ENCODE assay signal across 8 mouse cellular contexts in the genomic region with DNA sequence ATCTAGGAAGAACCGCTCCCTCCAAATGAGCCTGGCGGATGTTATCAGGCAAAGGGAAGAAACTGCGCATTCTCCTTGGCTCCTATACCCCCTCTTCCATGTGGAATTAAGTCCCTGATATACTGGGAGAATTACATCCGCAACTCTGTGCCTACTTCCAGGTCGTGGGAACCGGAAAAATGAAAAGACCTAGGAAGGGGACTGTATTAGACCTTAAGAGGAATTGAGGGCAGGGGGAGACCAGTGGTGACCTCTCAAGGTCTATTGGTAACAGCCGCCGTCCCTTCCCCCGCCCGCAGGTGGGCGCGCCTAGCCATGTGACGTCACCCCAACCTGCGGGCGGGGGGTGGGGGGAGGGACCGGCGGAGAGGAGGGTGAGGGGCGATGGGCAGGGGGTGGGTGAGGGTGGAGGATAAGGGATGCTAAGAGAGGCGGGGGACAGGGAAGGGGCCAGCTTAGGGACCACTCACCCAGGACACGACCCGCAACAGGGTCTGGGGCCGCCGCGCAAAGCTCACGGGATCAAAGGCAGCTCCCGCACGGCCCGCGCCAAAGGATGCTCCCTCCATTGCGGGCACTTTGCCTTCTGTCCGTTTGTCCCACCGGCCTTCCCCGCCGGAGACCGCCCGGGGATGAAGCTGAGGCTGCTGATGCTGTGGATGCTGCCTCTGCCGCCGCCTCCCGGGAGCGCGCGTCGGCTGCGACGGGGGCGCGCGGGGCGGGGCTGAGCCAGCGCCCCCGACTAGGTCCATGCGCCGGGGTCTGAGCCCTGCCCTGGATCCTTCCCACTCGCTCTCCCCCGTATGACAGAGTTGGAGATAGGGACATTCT. TPM values are rescaled to one million over a fixed set of nuclear protein-coding genes. Genes with fewer than 3 reads are reported as not detected.
DNase-seq lines count a peak whose midpoint lies in the region; ATAC-seq and TF ChIP-seq lines count a peak whose summit lies in the region.

A gene (minus strand): TSS at position 705 of the 831 bp plus-strand sequence.

- no peak for ATAC-seq in kidney, embryonic 14.5 days (ENCODE audit: low FRiP score, low TSS enrichment)
- ATAC-seq in Patski = peak; percentile 20
- ATAC-seq in neural tube, embryonic 11.5 days (ENCODE audit: insufficient read depth, low FRiP score, low TSS enrichment) = 0 out of 2 replicates have a peak, but pooled peaks have one; percentile 42

- H3K4me3 ChIP-seq in kidney, embryonic 14.5 days (ENCODE audit: low read length) = peak within 1 kb of the TSS; percentile 58
- H3K4me3 ChIP-seq in forebrain, embryonic 10.5 days = peak within 1 kb of the TSS; percentile 74
- H3K4me3 ChIP-seq in neural tube, embryonic 11.5 days (ENCODE audit: low read depth, low read length) = peak within 1 kb of the TSS; percentile 47

- peaks cover 15% of the 10 kb centered on the region; the same call in 1 of the 2 replicates for H3K4me1 ChIP-seq in kidney, embryonic 14.5 days (ENCODE audit: control insufficient read depth, insufficient read depth, low read length)
- peaks cover 36% of the 10 kb centered on the region for H3K4me1 ChIP-seq in forebrain, embryonic 10.5 days
- peaks cover 8% of the 10 kb centered on the region; the same call in 1 of the 2 replicates for H3K4me1 ChIP-seq in neural tube, embryonic 11.5 days (ENCODE audit: control insufficient read depth, insufficient read depth, low read length)

- H3K9ac ChIP-seq in kidney, embryonic 14.5 days (ENCODE audit: low read depth, low read length) = peak within 1 kb of the TSS; percentile 49
- H3K9ac ChIP-seq in neural tube, embryonic 11.5 days (ENCODE audit: low read length) = peak within 1 kb of the TSS; percentile 57

- DNase-seq in kidney, adult 18-20 months = no peak
- no peak for DNase-seq in Patski (ENCODE audit: low read depth, low spot score)
- DNase-seq in forebrain, embryonic 10.5 days (ENCODE audit: extremely low spot score, low spot score) = peak; percentile 43
- peak; percentile 60 to 63 for DNase-seq in layer of hippocampus, postnatal 36 days
- peak; percentile 60 for DNase-seq in neural tube, embryonic 11.5 days (ENCODE audit: low spot score)
- no peak for DNase-seq in gastrocnemius, postnatal 36 days
- no peak for DNase-seq in thymus, postnatal 14 days

- peak within 1 kb of the TSS; percentile 66 for H3K4me2 ChIP-seq in kidney, embryonic 14.5 days (replicated peaks; ENCODE audit: low read depth, low read length)
- peak within 1 kb of the TSS; percentile 65 for H3K4me2 ChIP-seq in neural tube, embryonic 11.5 days (ENCODE audit: low read depth)

- POLR2A ChIA-PET in Patski (lab: Charles Lee) = interaction anchor here (2.0 kb wide), 1 partner anchor 19 kb away, joined by 7 read pairs; no protein-coding TSS in a partner anchor

- under 1% methylated on average over 52 of the region's 55 CpGs for WGBS in kidney, embryonic 14.5 days
- WGBS in forebrain, embryonic 10.5 days = under 1% methylated on average over 53 of the region's 55 CpGs
- under 1% methylated on average over 44 of the region's 55 CpGs for WGBS in neural tube, embryonic 11.5 days

- in situ Hi-C loops in Patski (cut with MboI; ENCODE audit: low pct_unique_long_range_greater_than_20kb) = no loop called here

- no peaks in the 10 kb centered on the region for H3K9me3 ChIP-seq in kidney, embryonic 14.5 days (ENCODE audit: control insufficient read depth, low read length)
- H3K9me3 ChIP-seq in forebrain, embryonic 10.5 days = no peaks in the 10 kb centered on the region
- H3K9me3 ChIP-seq in neural tube, embryonic 11.5 days (ENCODE audit: control insufficient read depth, low read length) = no peaks in the 10 kb centered on the region

- TF ChIP-seq CTCF in Patski (IDR thresholded peaks at IDR 0.05) = no peak

- intact Hi-C loops in gastrocnemius, postnatal 36 days (cut with DNase I) = no loop called here

- H3K27ac ChIP-seq in kidney, embryonic 14.5 days (ENCODE audit: low read depth, low read length) = no peak within 1 kb of the TSS
- peak within 1 kb of the TSS; percentile 82 for H3K27ac ChIP-seq in forebrain, embryonic 10.5 days
- H3K27ac ChIP-seq in neural tube, embryonic 11.5 days (ENCODE audit: low read depth, low read length) = no peak within 1 kb of the TSS

- H3K27me3 ChIP-seq in kidney, embryonic 14.5 days (ENCODE audit: control insufficient read depth, insufficient read depth, low read length) = peaks cover 42% of the 10 kb centered on the region
- H3K27me3 ChIP-seq in Patski = no peaks in the 10 kb centered on the region
- peaks cover 68% of the 10 kb centered on the region for H3K27me3 ChIP-seq in forebrain, embryonic 10.5 days (ENCODE audit: poor library complexity, severe bottlenecking)
- peaks cover 32% of the 10 kb centered on the region for H3K27me3 ChIP-seq in neural tube, embryonic 11.5 days (ENCODE audit: control insufficient read depth, insufficient read depth, low read length)

- CTCF ChIA-PET in Patski (lab: Charles Lee) = interaction anchor here (1.0 to 1.2 kb wide), 2 partner anchors 20 to 35 kb away, joined by 3 to 5 read pairs; a partner anchor contains a TSS

- peaks cover 10% of the 10 kb centered on the region; the same call in 1 of the 2 replicates for H3K36me3 ChIP-seq in kidney, embryonic 14.5 days (ENCODE audit: control insufficient read depth, insufficient read depth, low read length)
- peaks cover 23% of the 10 kb centered on the region for H3K36me3 ChIP-seq in forebrain, embryonic 10.5 days (replicated peaks)
- no peaks in the 10 kb centered on the region; the same call in 1 of the 2 replicates for H3K36me3 ChIP-seq in neural tube, embryonic 11.5 days (ENCODE audit: control insufficient read depth, insufficient read depth, low read length)

RNA-seq across cellular contexts. Expression of the gene that starts here (rescaled TPM):
- polyA plus RNA-seq in kidney, embryonic 14.5 days (2014; fragmentation: Nextera tagmentation; extraction: Ambion mirVana) = 1.0 and 1.2 TPM in 2 replicates
- polyA plus RNA-seq in Patski (2021) = 2.7 TPM
- polyA plus RNA-seq in forebrain, embryonic 10.5 days (2016; fragmentation: Nextera tagmentation; extraction: Ambion mirVana) = 9.7 and 11.0 TPM in 2 replicates
- total RNA-seq in layer of hippocampus, postnatal 36 days (2021) = 100 to 1,000 TPM; 152 to 165 TPM
- 14.6 and 18.1 TPM in 2 replicates for polyA plus RNA-seq in neural tube, embryonic 11.5 days (2014; fragmentation: Nextera tagmentation; extraction: Ambion mirVana)
- not detected for total RNA-seq in gastrocnemius, postnatal 36 days (2021)

Comparison
In these comparisons a context has a peak if more than half of its experiments do, and no peak if none do; other contexts are left out.
1. RNA of the gene that starts here (total RNA-seq): 152 to 165 TPM in layer of hippocampus, postnatal 36 days; not detected in gastrocnemius, postnatal 36 days; every median in the first group is over 100 times any median in the second.
2. DNase-seq: peak in forebrain, embryonic 10.5 days (single experiment), layer of hippocampus, postnatal 36 days (2 of 2) and neural tube, embryonic 11.5 days (single experiment); none in kidney, adult 18-20 months (single experiment), Patski (single experiment), gastrocnemius, postnatal 36 days (0 of 2) and thymus, postnatal 14 days (single experiment).
3. Peak in every context shown above with its lines, with median percentiles within 50 percentile points of each other: H3K4me3 ChIP-seq.